Mouse (Mus musculus) gastrocnemius, postnatal 25 days (tissue): ENCODE results near the gene Pold1. TPM values are rescaled to one million over a fixed set of nuclear protein-coding genes. Genes with fewer than 3 reads are reported as not detected.

Experiments
- DNase-seq: peaks from one replicate; pipeline ENCODE4 v3.0.0; 2022
- microRNA-seq, 2 experiments: library from miRNA; unstranded; fragments of <30 nt; microRNA quantifications; one replicate each; pipeline ENCODE4 v1.2.0; 2021; ENCODE audit warnings: borderline replicate concordance in 2 of 2
- total RNA-seq, 2 experiments: library from RNA; stranded (reverse); gene quantifications; 1 replicate in 1 of 2; 2 replicates in 1 of 2; pipeline ENCODE4 v1.2.3; 2021

Pold1 gene
- total RNA-seq, 2 experiments from 2014 or later: 4.7 to 5.2 TPM

DNA sequence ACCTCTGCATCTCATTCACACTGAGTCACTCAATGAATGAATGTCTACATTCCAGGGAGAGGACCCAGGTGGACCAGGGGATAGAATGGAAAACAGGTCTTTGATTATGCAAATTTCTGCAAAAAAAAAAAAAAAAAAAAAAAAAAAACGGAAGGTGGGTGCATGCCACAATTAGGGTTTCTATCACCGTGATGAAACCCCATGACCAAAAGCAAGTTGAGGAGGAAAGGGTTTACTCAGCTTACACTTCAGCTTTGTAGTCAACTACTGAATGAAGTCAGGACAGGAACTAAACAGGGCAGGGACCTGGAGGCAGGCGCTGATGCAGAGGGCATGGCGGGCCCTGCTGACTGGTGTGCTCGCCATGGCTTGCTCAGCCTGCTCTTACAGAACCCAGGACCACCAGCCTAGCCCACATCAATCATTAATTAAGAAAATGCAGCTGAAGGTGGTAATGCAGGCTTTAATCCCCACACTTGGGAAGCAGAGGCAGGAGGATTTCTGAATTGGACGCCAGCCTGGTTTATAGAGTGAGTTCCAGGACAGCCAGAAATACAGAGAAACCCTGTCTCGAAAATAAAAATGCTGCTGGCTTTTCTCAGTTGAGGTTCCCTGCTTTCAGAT, 63.0 kb downstream of the Pold1 start:
- no peak for DNase-seq

DNA sequence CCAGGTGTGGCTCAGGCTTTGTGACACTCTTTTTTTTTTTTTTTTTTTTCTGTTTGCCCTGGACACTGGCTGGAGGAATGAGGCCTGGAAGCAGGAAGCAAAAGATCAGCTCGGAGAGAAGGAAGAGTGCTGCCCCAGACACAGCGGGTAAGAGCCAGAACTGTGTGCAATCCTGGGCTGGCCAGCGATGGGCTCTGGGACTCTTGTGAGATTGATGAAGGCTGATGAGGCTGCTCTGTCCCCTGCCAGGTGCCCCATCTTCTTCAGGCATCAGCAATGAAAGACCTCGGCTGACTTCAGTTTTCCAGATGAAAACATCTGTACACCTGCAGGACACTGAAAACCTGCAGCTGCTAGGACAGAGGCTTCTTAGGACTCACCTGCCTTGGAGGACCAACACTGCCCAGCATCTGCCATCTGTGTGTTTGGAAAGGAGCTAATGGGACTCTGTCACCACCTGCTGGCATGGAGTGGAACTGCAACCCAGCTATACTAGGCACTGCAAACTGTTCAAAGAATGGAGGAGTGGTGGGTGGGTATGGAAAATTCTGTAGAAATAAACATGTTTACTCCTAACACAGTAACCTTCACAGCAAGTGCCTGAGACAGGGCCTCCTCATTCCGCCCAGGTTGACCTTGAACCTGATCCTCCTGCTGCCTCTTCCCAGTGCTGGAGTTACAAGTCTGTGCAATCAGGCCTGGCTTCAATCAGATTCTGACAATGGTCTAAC, 63.6 kb downstream of the Pold1 start:
- peak; percentile 20 for DNase-seq

- no peak for DNase-seq
Observed at GRCm38 (mm10) chr7:44484109-44484508, 64.5 kb downstream of the Pold1 start.

GRCm38 (mm10) chr7:44482836-44483435, 65.7 kb downstream of the Pold1 start:
- no peak for DNase-seq

Small RNA genes within 50 kb of the gene (microRNA-seq; reads per million reads assigned to microRNA genes)
- 0 reads per million in 2 experiments for gene Mir7053

Other genes with a start within 250 kb of the Pold1 start
- 1 to 10 TPM; 1.9 to 2.6 TPM for gene Clec11a, start 241.9 kb downstream of the Pold1 start, total RNA-seq
- under 1 TPM; 0.49 to 0.54 TPM for gene Shank1, start 238.6 kb downstream of the Pold1 start, total RNA-seq
- 1 to 10 TPM; 1.1 to 1.8 TPM for gene Syt3, start 164.7 kb downstream of the Pold1 start, total RNA-seq
- gene 1700008O03Rik, start 163.0 kb downstream of the Pold1 start, total RNA-seq: not detected
- under 1 TPM; 0.24 to 0.43 TPM for gene Lrrc4b, start 119.8 kb downstream of the Pold1 start, total RNA-seq
- not detected for gene Aspdh, start 83.5 kb downstream of the Pold1 start, total RNA-seq
- 10 to 100 TPM; 62.8 to 69.1 TPM for gene Josd2, start 80.9 kb downstream of the Pold1 start, total RNA-seq
- gene Emc10, start 52.3 kb downstream of the Pold1 start, total RNA-seq: 10 to 100 TPM; 41.4 to 53.2 TPM
- 1 to 10 TPM; 2.5 to 2.9 TPM for gene Fam71e1, start 52.3 kb downstream of the Pold1 start, total RNA-seq
- 1,000 to 10,000 TPM; 3,676 to 4,447 TPM for gene Mybpc2, start 24.2 kb downstream of the Pold1 start, total RNA-seq
- under 1 TPM in 1 of 2 experiments, not detected in 1; 0.24 TPM for gene Spib, start 16.8 kb downstream of the Pold1 start, total RNA-seq
- 10 to 100 TPM; 27.0 to 29.3 TPM for gene Nr1h2, start 5.1 kb upstream of the Pold1 start, total RNA-seq
- gene Napsa, start 23.5 kb upstream of the Pold1 start, total RNA-seq: under 1 TPM in 1 of 2 experiments, not detected in 1; 0.16 TPM
- gene Kcnc3, start 41.8 kb upstream of the Pold1 start, total RNA-seq: 1 to 10 TPM; 4.3 to 4.8 TPM
- 10 to 100 TPM; 23.0 to 24.7 TPM for gene Myh14, start 122.0 kb upstream of the Pold1 start, total RNA-seq
- gene Izumo2, start 159.9 kb upstream of the Pold1 start, total RNA-seq: not detected
- 10 to 100 TPM; 16.7 to 21.1 TPM for gene Vrk3, start 199.6 kb upstream of the Pold1 start, total RNA-seq
- gene Zfp473, start 202.2 kb upstream of the Pold1 start, total RNA-seq: under 1 TPM in 1 of 2 experiments, not detected in 1; 0.08 TPM